Mouse (Mus musculus) kidney, adult 2 months (tissue): ENCODE results near the gene Map1b. TPM values are rescaled to one million over a fixed set of nuclear protein-coding genes. Genes with fewer than 3 reads are reported as not detected.

Source experiments
- DNase-seq: peaks from one replicate; pipeline ENCODE4 v3.0.0; 2021
- H3K27ac ChIP-seq: fragments of 200-500 bp; 2 replicates; pipeline ENCODE4 v1.5.1; 2012; ENCODE audit warnings: low read depth, low read length, control low read depth, inconsistent platforms; ENCODE audit not compliant: insufficient read depth
- H3K27me3 ChIP-seq: fragments of 200-500 bp; replicated peaks from 2 replicates; pipeline ENCODE4 v1.6.1; 2012; ENCODE audit warnings: mild to moderate bottlenecking, moderate library complexity, low read length, inconsistent platforms; ENCODE audit not compliant: control insufficient read depth, insufficient read depth
- H3K36me3 ChIP-seq: fragments of 200-500 bp; 2 replicates; pipeline ENCODE4 v1.6.1; 2012; ENCODE audit warnings: mild to moderate bottlenecking, moderate library complexity, low read length, inconsistent platforms; ENCODE audit not compliant: control insufficient read depth, insufficient read depth
- H3K4me1 ChIP-seq: fragments of 200-500 bp; 2 replicates; pipeline ENCODE4 v1.6.1; 2011; ENCODE audit warnings: low read length; ENCODE audit not compliant: control insufficient read depth, insufficient read depth
- H3K4me3 ChIP-seq: fragments of 200-500 bp; 2 replicates; pipeline ENCODE4 v1.5.1; 2011; ENCODE audit warnings: mild to moderate bottlenecking, low read depth, low read length, control low read depth; ENCODE audit not compliant: insufficient read depth
- CTCF ChIP-seq: fragments of 200-500 bp; conservative IDR thresholded peaks from 2 replicates; pipeline ENCODE4 v1.5.1; 2011; ENCODE audit warnings: low read depth, mild to moderate bottlenecking, control low read depth, low read length, moderate library complexity, mixed read lengths; ENCODE audit not compliant: insufficient read depth, insufficient read length
- POLR2A ChIP-seq: fragments of 200-500 bp; IDR thresholded peaks from one replicate; pipeline ENCODE4 v1.6.1; 2011; ENCODE audit warnings: low read depth, low read length, control low read depth
- WGBS: fragments of 180-500 bp; shearing (Covaris S2); methylation state at CpG from one replicate; pipeline ENCODE4 v1.1.7; 2018; 5-methylcytosine and 5-hydroxymethylcytosine counted together
- polyA plus RNA-seq: library from polyadenylated mRNA; depleted of rRNA; stranded (reverse); fragments of >200 nt; gene quantifications from 2 replicates; pipeline ENCODE4 v1.2.3, GENCODE M21; 2012

The Map1b gene
- polyA plus RNA-seq, 1 experiment = 1.3 TPM

- Histone ChIP-seq H3K27ac (no peak overlapping the region), H3K27me3 (no peaks in the 10 kb centered on the region)
- WGBS = 67% methylated on average over 7 of the region's 7 CpGs
Measured at GRCm38 (mm10) chr13:99387901-99388811, 128.2 kb downstream of the Map1b start.

GRCm38 (mm10) chr13:99386341-99386740 lies 130.0 kb downstream of the Map1b start:
- DNase-seq = no peak
- Histone ChIP-seq H3K4me1 (no peaks in the 10 kb centered on the region; the same call in 1 of the 2 replicates), H3K27ac (no peak overlapping the region), H3K4me3 (no peak overlapping the region), H3K36me3 (no peaks in the 10 kb centered on the region), H3K27me3 (no peaks in the 10 kb centered on the region)
- 73% methylated on average over 7 of the region's 7 CpGs for WGBS
- no peak for TF ChIP-seq POLR2A
- TF ChIP-seq CTCF = no peak

More at GRCm38 (mm10) chr13:99387901-99388811, 128.2 kb downstream of the Map1b start:
- TF ChIP-seq POLR2A (no peak), CTCF (no peak)
- no peak for DNase-seq
- H3K36me3 ChIP-seq = no peaks in the 10 kb centered on the region
- no peak overlapping the region for H3K4me3 ChIP-seq
- H3K4me1 ChIP-seq = no peaks in the 10 kb centered on the region; the same call in 1 of the 2 replicates

- H3K4me3 ChIP-seq = no peak overlapping the region
- TF ChIP-seq POLR2A (no peak), CTCF (no peak)
- no peaks in the 10 kb centered on the region for H3K36me3 ChIP-seq
- 61% methylated on average over 6 of the region's 6 CpGs for WGBS
- H3K27me3 ChIP-seq = no peaks in the 10 kb centered on the region
- DNase-seq = no peak
- no peak overlapping the region for H3K27ac ChIP-seq
- H3K4me1 ChIP-seq = no peaks in the 10 kb centered on the region; the same call in 1 of the 2 replicates
Measured at GRCm38 (mm10) chr13:99385911-99386310, 130.4 kb downstream of the Map1b start.

DNA sequence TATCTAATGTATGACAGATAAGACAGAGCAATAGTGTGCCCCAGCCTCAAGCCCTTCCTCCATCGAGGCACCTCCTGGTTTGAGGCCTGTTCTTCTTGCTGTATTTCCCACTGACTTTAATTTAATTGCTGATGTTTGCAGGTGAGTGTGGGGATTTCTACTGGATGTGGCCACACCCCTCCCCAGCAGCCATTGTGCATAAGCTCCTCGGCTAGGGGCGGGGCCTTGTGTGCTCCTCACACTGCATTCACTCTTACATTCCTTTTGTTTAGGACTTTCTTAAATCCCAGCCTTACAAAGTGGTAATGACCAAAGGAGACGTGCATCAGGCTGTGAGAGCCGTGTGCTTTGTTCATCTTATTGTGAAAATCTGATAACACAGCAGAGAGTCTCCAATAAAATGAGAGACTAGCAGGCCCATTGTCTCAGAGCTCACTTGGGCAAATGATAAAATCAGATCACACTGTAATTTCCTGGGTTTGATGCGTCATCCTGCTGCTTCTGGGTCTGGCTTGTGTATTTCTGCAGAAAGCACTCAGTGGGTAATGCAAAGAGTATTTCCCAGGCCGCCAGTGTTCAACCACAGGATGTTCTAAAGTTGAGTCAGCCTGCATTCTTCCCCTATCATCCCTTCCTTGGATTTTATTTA lies 131.7 kb downstream of the Map1b start:
- Histone ChIP-seq H3K4me3 (no peak overlapping the region), H3K27me3 (no peaks in the 10 kb centered on the region), H3K27ac (no peak overlapping the region), H3K4me1 (no peaks in the 10 kb centered on the region; the same call in 1 of the 2 replicates), H3K36me3 (no peaks in the 10 kb centered on the region)
- 80% methylated on average over 7 of the region's 7 CpGs for WGBS
- peak; percentile 43 for DNase-seq
- TF ChIP-seq CTCF = no peak
- no peak for TF ChIP-seq POLR2A

GRCm38 (mm10) chr13:99382373-99382772 lies 134.0 kb downstream of the Map1b start:
- DNase-seq = no peak
- Histone ChIP-seq H3K27me3 (no peaks in the 10 kb centered on the region), H3K36me3 (no peaks in the 10 kb centered on the region), H3K4me3 (no peak overlapping the region), H3K4me1 (no peaks in the 10 kb centered on the region; the same call in 1 of the 2 replicates), H3K27ac (no peak overlapping the region)
- WGBS = 58% methylated on average over 6 of the region's 6 CpGs
- TF ChIP-seq CTCF (no peak), POLR2A (no peak)

DNA sequence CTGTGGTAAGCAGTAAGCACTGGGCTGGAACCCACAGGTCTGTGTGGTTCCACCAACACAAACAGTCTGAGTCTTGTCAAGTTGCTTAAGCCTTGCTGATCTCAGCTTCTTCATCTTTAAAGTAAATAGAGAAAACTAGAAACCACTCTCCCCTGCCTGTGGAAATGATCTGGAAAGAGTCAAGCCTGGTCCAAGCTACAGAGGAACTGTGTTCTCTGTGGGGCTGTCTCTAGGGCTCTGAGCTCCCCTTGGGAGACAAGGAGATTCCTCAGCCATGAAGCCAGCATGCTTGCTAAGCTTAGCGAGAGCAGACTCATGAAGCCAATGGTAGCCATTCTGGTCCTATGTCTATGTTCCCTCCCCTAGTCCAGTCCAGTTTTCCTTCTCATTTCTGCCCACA lies 138.1 kb downstream of the Map1b start:
- Histone ChIP-seq H3K4me3 (no peak overlapping the region), H3K4me1 (no peaks in the 10 kb centered on the region), H3K27me3 (no peaks in the 10 kb centered on the region), H3K27ac (no peak overlapping the region), H3K36me3 (no peaks in the 10 kb centered on the region)
- 88% methylated on average over 1 of the region's 1 CpGs for WGBS
- no peak for TF ChIP-seq CTCF
- TF ChIP-seq POLR2A = no peak
- no peak for DNase-seq

GRCm38 (mm10) chr13:99377055-99377454 lies 139.3 kb downstream of the Map1b start:
- Histone ChIP-seq H3K27me3 (no peaks in the 10 kb centered on the region), H3K36me3 (no peaks in the 10 kb centered on the region), H3K4me1 (no peaks in the 10 kb centered on the region), H3K27ac (no peak overlapping the region), H3K4me3 (no peak overlapping the region)
- no peak for DNase-seq
- WGBS = 84% methylated on average over 6 of the region's 6 CpGs
- TF ChIP-seq POLR2A = no peak
- TF ChIP-seq CTCF = no peak
